Mouse (Mus musculus) thymus, adult 18-20 months (tissue): ENCODE results near the gene Foxo3.

Source experiments
- DNase-seq, 2 experiments: peaks; one replicate each; pipeline ENCODE4 v3.0.0; 2022; ENCODE audit warnings: mixed read lengths in 2 of 2

Gene Foxo3

DNA sequence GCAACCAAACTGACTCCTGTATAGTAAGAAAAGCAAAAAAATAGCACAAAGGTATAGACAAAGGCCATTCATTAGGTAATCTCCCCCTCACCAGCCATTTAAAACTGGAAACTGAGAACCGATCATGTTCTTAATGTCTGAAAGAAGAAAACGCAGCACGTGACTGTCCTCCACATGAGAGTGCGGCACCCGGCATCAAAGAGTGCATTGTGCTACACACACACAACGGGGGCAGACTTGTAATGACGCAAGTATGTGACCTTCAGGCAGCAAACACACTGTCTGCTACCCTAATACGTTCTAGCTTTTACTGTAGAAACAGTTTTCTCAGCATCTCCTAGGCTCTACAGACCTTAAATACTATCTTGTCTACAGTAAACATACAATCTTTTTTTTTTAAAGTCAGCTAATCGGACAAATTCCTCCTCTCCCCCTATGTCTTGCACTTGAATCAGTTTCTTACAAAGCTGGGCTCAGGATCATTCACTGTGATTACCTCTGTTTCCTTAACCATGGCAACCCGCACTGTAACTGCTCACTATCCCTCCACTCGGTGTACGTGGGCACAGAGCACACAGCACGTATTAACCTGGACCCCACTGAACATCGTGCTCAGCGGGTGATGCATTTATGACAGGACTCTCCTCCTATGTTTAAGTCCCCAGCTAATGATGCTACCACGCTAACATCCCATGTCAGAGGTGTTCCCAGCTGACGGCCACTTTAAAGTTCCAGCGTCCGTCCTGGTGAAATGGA lies 55.2 kb downstream of the Foxo3 start:
- no peak for DNase-seq

DNA sequence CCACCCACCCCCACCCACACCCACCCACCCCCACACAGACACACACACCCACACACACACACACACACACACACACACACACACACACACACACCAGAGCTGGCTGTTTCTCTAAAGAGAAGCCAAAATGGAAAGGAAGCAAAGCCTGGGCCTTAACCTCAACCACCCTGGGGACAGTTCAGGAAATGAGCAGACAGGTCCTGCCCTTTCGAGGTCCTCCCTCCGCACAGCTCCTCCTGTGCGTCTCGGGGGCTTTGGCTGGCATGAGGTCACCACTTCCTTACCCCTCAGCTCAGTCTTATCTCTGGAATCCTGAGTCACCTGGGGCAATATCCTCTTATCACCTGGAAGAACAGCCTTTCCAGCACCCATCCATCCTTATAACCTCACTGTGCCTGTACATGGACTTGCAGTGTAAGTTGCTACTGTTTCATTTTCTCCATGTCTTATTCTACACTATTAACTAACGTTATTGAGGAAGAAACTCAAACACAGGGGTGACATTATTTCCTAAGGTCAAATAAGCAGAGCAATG lies 56.1 kb downstream of the Foxo3 start:
- no peak for DNase-seq

DNA sequence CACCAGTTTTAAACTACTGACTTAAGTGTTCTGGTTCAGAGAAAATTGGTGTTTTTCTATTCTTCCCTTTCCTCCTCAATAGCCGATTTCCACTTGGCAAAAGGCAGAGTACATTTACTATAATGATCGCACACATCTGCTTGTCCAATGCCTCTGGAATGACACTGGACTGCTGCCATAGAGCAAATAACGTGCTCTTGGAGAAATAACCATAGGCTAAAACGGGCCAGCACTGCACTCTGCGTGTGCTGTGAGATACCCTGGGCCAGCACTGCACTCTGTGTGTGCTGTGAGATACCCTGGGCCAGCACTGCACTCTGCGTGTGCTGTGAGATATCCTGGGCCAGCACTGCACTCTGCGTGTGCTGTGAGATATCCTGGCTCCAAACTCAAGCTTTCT lies 65.1 kb downstream of the Foxo3 start:
- DNase-seq: no peak

DNA sequence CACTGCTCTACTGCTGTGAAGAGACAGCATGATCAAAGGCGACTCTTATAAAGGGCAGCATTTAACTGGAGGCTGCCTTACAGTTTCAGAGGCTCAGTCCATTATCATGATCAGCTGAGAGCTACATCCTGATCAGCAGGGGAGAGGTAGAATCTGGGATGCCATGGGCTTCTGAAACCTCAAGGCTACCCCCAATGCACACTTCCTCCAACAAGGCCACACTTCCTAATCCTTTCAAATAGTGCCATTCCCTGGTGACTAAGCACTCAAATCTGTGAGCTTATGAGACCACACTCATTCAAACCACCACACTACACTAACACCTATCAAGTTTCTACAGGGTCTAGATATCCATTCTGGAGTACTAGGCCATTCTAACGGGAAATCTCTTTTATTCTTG lies 65.9 kb downstream of the Foxo3 start:
- no peak for DNase-seq

DNA sequence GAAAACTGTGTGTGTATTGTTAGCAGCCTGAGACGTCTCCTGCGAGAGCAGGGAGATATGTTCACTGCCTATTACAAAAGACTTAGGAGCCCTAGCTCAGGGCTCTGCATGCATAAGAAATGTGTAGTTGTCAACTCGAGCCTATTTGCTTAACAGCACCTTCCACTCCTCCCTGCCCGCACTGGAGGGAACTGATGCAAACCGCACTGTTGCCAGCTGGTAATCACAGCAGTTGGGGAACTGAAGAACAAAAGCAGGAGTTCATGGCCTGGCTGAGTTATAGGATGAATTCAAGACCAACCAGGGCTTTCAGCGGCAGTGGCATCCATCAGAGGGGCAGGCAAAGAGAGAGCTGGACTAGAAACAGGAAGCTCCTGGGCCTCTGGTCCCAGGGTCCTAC lies 66.7 kb downstream of the Foxo3 start:
- no peak for DNase-seq

DNA sequence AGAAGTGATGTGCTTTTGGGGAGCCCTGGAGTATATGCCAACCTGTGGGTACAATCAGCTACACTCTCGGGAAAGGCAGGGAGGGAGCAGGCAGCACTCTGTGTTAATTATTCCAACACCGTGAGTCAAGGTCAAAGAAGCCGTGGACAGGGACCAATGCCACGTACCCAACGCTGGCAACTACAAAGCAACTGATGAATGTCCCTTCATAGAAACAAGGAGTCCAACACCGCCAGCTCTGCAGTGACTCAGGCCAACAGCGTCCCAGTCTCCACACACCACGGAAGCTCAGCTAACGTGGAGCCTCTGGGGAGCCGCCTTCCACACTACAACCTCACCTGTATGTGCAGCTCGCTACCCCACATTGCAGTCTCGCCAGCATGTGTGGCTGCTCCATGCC lies 68.9 kb downstream of the Foxo3 start:
- no peak for DNase-seq

DNA sequence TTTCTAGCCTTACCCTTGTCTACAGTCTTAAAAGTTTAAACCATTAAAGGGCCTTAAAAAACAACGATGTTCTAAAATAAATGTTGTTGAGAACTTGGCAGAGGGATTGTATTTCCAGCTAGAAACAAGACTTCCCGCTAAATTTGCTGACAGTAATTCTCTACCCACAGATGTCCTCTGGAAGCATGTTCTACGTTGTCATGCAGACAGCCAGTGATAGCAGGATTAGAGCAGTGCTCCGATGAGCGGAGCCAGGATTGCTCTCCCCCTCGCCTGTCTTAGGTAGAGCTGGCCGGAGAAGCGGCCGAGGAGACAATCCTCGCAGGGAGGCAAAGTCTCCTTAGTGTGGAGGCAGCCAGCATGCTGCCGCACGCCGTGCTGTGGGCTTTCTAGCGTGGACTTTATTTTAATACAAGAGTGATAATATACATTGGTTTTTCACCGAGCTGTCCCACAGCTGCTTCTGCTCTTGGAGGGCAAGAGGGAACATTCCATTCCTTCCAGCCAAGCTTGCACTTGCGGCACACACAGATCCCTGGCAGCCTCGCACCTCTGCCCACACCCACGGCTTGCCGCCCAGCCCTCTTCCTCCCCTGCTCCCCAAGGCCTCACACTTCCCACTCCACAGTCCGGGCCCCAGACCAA lies 71.7 kb downstream of the Foxo3 start:
- DNase-seq: no peak

DNA sequence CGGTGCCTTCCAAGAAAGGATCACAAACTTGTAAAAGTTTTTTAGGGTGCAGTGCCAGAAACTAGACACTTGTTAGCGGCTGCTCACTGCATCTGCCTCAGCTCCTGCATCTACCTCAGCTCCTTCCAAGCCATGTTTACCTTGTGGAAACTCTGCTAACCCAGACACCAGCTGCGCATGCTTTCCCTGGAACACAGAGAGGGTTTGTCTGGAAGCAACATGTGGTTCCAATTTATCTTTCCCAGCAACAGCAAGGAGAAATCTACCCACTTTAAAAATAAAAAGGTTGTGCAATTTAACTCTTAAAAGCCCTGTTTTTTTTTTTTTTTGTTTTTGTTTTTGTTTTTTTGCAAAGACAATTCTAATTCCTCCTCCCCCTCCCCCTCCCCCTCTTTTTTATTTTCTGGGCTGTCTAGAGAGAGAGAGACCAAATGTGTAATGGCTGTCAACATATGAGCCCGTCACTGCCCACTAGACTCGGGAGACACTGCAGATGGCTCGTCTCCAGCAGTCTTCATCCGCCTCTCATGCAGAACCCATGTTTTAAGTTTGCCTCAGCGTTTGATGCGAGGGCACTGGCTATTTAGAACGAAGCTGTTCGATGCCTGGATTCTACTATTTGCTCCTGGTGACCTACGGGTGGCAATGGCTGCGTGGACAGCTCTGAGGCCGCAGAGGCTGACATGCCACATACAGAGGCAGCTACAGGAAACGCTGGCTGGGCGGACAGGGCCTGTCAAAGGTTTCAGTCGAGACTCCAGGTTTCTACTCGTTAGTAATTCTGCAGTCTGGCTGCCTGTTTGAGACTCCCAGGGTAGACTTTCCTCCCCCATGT lies 73.0 kb downstream of the Foxo3 start:
- DNase-seq: no peak

DNA sequence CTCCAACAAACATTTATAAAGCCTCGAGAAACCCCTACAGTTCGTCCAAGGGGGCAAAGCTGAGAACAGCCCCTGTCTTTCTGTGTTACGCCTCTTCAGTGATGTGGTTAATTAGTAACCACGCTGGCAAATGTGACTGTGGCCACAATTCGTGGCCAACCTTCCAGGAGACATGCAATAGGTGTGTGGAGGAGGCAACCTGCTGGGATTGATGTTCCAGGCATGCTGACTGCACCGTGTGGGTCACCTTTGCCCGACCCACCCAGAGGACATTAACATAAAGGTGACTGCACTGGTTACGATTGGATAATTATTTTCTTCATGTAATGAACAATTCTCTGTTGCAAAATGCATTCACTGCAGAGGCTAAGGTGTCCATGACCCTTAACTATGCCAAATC lies 74.0 kb downstream of the Foxo3 start:
- no peak for DNase-seq

DNA sequence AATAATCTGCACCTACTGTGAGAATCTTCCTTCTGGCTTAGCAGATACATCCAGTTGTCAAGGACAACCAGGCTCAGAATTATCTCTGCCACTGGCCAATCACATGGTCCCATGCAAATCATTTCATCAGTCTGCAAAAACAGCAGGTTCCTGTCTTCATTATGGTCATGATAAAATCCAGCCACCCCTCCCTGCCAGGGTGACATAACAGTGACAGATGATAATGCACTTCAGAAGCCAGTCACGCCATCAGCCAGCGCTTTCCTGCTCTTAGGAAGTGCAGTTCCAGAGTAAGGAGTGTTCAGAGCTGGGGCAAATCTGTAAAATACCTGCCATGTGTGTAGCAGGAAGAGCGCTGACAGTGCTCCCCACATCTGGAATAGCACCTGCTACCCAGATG lies 77.1 kb downstream of the Foxo3 start:
- DNase-seq: no peak

DNA sequence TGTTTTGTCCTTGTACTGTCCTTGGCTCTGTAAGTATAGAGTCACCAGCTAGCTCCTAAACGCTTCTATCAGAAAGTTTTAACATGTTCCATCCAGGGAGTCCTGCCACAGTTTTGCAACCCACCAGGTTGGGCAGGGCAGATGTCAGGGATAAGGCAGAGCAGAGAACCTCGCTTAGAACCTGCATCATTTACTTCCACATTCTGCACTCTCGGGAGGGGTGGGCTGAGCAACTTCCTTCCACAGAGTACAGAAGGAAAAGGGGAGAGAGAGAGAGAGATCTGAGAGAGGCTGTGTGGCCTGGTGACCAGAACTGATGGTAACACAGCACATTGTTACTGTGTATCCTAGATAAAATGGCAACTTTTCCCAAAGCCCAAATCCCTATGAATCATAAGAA lies 77.9 kb downstream of the Foxo3 start:
- DNase-seq: no peak

DNA sequence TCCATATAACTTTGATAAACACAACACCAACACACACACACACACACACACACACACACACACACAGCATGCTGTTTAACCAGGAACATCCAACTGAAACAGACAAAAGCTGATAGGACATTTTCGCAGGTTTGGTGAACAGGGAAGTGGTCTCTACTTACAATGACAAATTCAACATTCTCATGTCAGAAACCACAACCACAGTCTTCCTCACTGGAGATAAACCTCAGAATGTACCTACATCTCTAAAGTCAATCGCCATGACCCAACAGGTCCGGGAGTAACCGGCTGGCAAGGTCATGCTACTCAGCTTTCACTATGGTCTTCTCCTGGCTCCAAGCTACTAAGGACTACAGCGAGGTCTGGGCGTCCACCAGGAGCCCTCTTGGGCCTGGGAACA lies 81.8 kb downstream of the Foxo3 start:
- no peak for DNase-seq

DNA sequence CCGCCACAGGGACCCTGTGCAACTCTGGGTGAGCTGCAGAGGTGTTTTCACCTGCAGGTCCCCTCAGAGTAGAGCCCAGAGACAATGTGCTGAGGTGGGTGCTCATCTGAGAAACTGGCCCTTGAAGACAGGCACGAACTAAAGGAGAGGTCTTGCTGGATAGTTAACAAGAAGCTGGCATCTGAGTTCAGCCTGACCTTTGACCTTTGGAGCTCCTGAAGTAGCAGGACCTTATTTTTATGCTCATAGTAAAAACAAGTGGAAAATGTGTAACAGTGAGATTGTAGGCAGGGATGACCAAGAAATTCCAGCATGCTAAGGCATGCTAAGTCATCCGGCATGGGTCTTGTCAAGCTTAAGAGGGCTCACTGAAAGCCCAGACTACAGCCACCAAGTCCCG lies 82.6 kb downstream of the Foxo3 start:
- no peak for DNase-seq

DNA sequence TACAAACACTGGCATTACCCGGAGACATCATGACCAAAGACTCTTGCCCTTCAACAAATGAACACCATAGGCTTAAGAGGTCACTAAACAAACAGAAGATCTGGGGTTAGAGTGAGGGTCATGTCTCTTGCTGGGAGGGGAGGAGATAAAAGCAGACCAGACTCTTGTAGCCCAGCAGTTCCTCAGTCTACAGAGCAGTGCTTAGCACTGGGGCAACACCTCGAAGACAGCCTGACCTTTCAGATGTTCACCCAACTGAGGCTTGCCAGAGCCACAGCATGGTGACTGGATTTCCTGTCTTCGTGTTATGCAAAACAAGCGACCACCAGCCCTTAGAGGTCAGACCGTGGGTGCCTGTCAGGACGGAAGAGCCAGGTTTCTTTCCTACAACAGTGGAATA lies 83.6 kb downstream of the Foxo3 start:
- peak in 1 of 2 experiments; percentile 14 for DNase-seq

DNA sequence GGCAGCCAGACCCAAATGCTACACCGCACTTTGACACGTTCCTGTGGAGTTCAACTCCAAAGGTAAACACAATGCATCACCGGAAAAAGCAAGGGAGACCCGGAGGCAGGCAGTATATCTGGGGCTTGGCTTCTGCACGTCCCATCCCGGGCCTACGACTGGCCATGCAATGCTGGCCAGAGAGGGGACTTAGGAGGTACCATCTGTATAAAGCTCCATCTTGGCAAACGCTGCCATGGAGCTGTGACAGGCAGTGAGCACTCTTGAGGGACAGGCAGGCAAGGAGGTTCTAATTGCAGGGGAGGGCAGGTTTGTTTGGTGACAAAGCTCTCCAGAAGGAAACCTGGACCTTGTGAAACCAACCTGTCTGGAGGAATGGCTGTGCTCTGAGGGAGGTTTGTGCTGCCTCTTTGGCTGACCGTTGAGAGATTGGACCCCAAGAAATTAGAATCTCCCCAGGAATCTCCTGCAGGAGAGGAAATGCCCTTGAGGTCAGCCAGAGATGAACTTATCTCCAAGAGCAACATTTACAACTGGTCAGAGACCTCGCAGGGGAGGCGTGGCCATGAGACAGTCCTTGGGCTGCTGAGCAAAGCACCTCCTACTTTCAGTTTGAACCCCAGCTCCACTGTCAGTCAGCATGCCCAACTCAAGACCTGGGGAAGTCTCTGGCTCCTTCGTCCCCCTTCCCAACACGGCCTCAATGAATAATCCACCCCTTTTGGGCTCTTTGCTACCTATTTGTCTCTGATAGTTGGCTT lies 86.7 kb downstream of the Foxo3 start:
- no peak for DNase-seq

DNA sequence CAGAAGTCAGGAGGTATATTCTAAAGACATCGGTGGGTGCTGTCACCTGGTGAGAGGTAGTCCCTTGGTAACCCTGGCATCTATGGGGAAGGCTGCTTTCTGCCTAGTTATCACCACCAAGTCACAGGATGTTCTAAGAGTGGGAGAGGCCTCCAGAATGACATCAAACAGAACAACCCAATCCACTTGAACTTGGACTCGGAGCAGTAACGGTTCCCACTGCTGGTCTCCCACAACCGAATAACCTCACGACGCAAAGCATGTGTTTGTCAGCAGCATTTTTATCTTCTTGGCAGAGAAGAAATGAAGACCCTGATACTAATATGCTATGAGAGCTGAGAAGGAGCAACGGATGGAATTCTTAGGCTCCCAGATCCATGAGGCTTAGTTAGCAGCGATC lies 87.5 kb downstream of the Foxo3 start:
- no peak for DNase-seq

DNA sequence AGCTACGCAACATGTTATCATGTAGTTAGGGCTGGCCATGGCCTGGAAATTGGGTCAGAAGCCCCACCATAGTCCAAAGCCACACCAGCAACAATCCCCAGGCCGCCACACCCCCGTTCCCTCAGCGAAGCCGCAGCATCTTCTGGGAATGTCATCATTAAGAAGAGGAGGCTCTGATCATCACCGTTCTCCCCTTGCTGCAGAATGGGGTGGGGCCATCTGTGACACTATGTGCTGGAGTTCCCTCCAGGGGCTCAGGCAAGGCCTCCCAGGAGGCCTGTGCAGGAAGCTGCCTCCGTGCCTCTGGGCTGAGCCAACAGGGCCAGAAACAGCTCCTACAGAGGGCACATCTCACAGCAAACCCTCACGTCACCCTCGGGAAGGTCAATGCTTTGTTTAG lies 88.5 kb downstream of the Foxo3 start:
- no peak for DNase-seq

DNA sequence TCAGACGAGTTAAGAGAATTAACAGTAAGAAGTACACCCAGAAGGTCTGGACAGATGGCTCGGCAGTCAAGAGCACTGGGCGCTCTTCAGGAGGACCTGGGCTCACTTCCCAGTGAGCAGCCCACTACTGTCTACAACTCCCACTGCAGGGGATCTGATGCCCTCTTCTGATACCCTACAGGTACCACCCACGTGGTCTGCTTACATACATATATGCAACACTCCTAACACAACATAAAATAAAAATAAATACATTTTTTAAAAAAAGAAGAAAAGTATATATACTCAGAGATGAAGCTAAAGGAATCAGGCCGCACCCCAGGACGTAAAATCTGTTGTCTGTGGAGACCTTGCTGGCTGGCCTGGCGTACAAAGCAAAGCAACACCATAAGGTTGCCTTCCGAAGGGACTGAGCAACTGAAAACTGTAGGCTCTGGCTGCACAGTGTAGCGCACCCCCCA lies 89.6 kb downstream of the Foxo3 start:
- no peak for DNase-seq

DNA sequence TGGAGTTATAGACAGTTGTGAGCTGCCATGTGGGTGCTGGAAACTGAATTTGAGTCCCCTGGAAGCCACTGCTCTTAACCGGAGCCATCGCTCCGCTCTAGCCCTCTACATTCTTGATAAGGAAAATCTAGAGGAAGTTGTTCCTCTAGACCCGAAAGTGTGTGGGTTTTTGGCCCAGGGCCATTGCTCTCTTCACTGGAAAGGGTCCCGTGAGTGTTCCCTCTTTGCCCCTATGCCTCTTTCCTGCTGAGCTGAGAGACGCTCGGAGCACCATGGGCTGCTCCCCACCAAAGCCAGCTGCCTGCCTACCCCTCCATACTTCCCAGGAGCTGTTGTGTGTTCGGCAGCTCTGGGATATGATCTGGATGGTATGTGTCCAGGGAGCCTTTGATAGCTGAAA lies 96.2 kb downstream of the Foxo3 start:
- no peak for DNase-seq

DNA sequence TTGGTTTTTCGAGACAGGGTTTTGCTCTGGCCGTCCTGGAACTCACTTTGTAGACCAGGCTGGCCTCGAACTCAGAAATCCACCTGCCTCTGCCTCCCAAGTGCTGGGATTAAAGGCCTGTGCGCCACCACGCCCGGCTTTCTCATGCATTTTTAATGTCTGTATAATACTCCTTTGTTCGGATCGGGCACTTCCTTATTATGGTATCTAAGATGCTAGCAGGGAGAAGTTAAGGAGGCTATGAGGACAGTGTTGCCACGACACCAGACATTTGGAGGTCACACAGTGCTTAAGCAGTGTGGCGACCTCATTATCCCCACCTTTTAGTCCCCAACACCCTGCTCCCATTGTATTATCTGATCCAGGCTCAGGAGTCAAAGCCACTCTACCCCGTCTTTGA lies 97.8 kb downstream of the Foxo3 start:
- DNase-seq: no peak

DNA sequence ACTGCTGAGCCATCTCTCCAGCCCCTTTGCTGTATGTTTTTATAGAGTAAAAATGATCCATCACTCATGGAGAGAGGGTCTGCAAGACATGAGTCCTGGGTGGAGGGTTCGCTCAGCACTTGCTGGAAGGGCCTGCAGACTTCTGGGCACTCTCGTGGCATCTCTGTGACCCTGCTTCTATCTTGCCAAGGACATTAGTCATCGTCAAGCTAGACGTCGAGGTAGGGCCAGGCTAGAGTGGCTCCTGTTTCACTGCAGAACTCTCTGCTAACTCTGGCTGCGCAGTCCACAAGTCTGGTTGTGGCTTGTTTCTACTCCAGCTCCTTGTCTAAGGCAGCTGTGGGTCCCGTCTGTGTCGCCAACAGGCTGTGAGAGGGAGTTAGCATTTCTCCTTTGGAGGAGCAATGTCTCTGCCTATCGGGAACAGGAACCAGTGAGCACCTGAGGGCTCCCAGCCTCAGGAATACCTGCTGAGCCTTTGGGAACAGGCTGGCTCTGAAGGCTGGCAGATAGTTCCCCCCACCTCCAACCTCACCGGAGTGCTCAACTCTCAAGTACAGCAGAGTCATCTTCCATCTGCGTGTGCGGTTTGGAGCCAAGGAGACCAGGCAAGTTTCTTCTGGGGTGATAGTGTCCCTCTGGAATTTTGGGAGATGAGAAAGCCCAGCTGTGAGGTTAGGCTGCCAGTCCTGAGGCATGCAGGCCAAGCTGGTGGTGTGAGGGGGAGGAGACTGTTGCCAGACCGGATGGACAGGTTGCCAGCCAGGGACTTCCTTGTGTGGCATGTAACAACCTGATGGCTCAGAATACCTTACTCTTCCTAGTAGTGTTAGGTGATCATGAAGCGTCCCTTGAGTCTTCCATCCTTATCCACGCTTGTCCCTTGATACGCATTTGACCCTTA lies 98.5 kb downstream of the Foxo3 start:
- DNase-seq: no peak

DNA sequence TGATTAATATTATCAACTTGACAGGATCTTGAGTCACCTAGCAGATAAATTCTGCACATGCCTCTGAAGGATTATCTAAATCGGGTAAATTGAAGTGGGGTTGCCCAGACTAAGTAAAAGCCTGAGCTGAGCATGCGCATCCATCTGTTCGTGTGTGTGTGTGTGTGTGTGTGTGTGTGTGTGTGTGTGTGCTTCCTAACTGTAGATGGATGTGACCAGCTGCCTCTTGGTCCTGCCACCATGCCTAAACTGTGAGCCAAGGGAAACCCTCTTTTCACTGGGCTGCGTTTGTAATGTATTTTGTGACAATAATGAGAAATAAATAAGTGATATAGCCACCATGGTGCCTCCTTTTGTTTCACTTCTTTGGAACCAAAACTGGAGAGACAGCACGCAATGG lies 102.3 kb downstream of the Foxo3 start:
- DNase-seq: no peak
